Mouse (Mus musculus) liver, adult 2 months (tissue): ENCODE results near the gene Pla2g4d. TPM values are rescaled to one million over a fixed set of nuclear protein-coding genes. Genes with fewer than 3 reads are reported as not detected.

Experiments used
- DNase-seq: peaks from one replicate; pipeline ENCODE4 v3.0.0-alpha.2; 2011; ENCODE audit warnings: low read depth, low spot score; ENCODE audit errors: extremely low read depth
- H3K27ac ChIP-seq: fragments of 200-500 bp; replicated peaks from 2 replicates; pipeline ENCODE4 v1.5.1; 2012; ENCODE audit warnings: low read depth, mild to moderate bottlenecking, control low read depth, inconsistent platforms, low read length; ENCODE audit not compliant: insufficient read depth
- H3K27me3 ChIP-seq: fragments of 200-500 bp; 2 replicates; pipeline ENCODE4 v1.6.1; 2012; ENCODE audit warnings: mild to moderate bottlenecking, moderate library complexity, low read length, inconsistent platforms; ENCODE audit not compliant: control insufficient read depth, insufficient read depth
- H3K36me3 ChIP-seq: fragments of 200-500 bp; 2 replicates; pipeline ENCODE4 v1.6.1; 2012; ENCODE audit warnings: low read length, inconsistent platforms; ENCODE audit not compliant: control insufficient read depth, insufficient read depth
- H3K4me1 ChIP-seq: fragments of 200-500 bp; 2 replicates; pipeline ENCODE4 v1.6.1; 2011; ENCODE audit warnings: low read length; ENCODE audit not compliant: control insufficient read depth, insufficient read depth
- H3K4me3 ChIP-seq: fragments of 200-500 bp; 2 replicates; pipeline ENCODE4 v1.5.1; 2011; ENCODE audit warnings: low read depth, mild to moderate bottlenecking, control low read depth, low read length, moderate library complexity; ENCODE audit not compliant: insufficient read depth
- H3K79me2 ChIP-seq: fragments of 200-500 bp; 2 replicates; pipeline ENCODE4 v1.6.1; 2012; ENCODE audit warnings: inconsistent platforms, mild to moderate bottlenecking, low read length, moderate library complexity; ENCODE audit not compliant: control insufficient read depth, insufficient read depth
- H3K9ac ChIP-seq: fragments of 200-500 bp; 2 replicates; pipeline ENCODE4 v1.6.1; 2012; ENCODE audit warnings: low read depth, mild to moderate bottlenecking, control low read depth, inconsistent platforms, low read length
- CTCF ChIP-seq: fragments of 200-500 bp; IDR thresholded peaks from 2 replicates; pipeline ENCODE4 v1.5.1; 2011; ENCODE audit warnings: low read depth, low read length, control low read depth
- POLR2A ChIP-seq: fragments of 200-500 bp; IDR thresholded peaks from 2 replicates; pipeline ENCODE4 v1.6.1; 2011; ENCODE audit warnings: low read length, control low read depth; ENCODE audit not compliant: insufficient read depth; ENCODE audit errors: extremely low read depth
- WGBS: fragments of 180-500 bp; shearing (Covaris S2); methylation state at CpG from one replicate; pipeline ENCODE4 v1.1.7; 2018; 5-methylcytosine and 5-hydroxymethylcytosine counted together
- polyA plus RNA-seq: library from polyadenylated mRNA; depleted of rRNA; stranded (reverse); fragments of >200 nt; gene quantifications from 2 replicates; pipeline ENCODE4 v1.2.3, GENCODE M21; 2012
- total RNA-seq: library from RNA; depleted of rRNA; stranded (reverse); fragments of >200 nt; gene quantifications from 2 replicates; pipeline ENCODE4 v1.2.3, GENCODE M21; 2014

Gene Pla2g4d
- total and polyA plus RNA-seq, 2 experiments, result not detected

GRCm38 (mm10) chr2:120312276-120312825 lies 23.4 kb upstream of the Pla2g4d start:
- Histone ChIP-seq H3K9ac (no peak overlapping the region), H3K27me3 (no peaks in the 10 kb centered on the region), H3K4me3 (no peak overlapping the region), H3K36me3 (peaks cover 8% of the 10 kb centered on the region; the same call in 1 of the 2 replicates), H3K27ac (no peak overlapping the region), H3K79me2 (no peaks in the 10 kb centered on the region), H3K4me1 (no peaks in the 10 kb centered on the region)
- peak; percentile 81 for DNase-seq
- 43% methylated on average over 7 of the region's 7 CpGs for whole genome bisulfite sequencing
- TF ChIP-seq CTCF, result no peak
- TF ChIP-seq POLR2A, result no peak

DNA sequence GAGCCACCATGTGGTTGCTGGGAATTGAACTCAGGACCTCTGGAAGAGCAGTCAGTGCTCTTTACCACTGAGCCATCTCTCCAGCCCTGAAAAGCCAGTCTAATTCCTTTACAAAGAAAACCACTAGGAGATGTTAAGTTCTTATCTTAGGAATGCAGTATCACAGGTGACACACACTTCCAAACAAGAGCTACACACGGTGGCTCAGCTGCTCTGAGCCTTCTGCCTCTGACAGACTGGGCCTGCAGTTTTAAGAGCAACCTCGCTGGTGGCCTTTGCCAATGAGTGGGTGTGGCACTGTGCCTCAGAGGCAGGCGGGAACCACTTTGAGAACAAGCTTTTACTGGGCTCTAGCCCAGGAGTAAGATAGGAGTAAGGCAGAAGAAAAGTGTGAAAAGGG lies 15.1 kb upstream of the Pla2g4d start:
- H3K4me1 ChIP-seq, result no peaks in the 10 kb centered on the region
- no peak overlapping the region for H3K27ac ChIP-seq
- no peak for TF ChIP-seq CTCF
- no peak overlapping the region for H3K4me3 ChIP-seq
- H3K27me3 ChIP-seq, result no peaks in the 10 kb centered on the region
- H3K36me3 ChIP-seq, result no peaks in the 10 kb centered on the region
- 29% methylated on average over 3 of the region's 3 CpGs for WGBS
- no peaks in the 10 kb centered on the region for H3K79me2 ChIP-seq
- no peak overlapping the region for H3K9ac ChIP-seq
- no peak for DNase-seq

GRCm38 (mm10) chr2:120301076-120301475 lies 12.1 kb upstream of the Pla2g4d start:
- no peaks in the 10 kb centered on the region for H3K27me3 ChIP-seq
- no peaks in the 10 kb centered on the region for H3K4me1 ChIP-seq
- WGBS, result 93% methylated on average over 6 of the region's 6 CpGs
- no peak for TF ChIP-seq POLR2A
- no peak for TF ChIP-seq CTCF
- H3K36me3 ChIP-seq, result no peaks in the 10 kb centered on the region
- no peaks in the 10 kb centered on the region for H3K79me2 ChIP-seq
- DNase-seq, result no peak
- H3K4me3 ChIP-seq, result no peak overlapping the region
- no peak overlapping the region for H3K9ac ChIP-seq
- H3K27ac ChIP-seq, result no peak overlapping the region

DNA sequence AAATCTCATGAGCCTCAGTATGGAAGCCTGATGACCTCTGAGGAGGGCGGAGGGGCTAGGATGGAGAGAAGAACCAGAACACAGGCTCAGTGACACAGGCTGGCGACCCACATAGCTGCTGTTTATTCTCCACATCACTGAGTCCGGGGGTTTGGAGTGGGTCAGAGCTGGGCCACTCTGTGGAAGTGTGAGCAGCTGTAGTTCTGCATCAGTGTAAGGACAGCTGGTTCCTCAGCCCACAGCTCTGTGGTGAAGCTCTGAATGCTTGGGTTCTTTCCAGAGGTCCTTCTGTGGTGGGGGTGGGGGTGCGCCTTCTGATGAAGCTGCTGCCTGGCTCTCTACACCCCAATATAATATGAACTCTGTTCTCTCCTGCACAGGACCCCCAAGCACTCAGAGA lies 10.9 kb upstream of the Pla2g4d start:
- Histone ChIP-seq H3K4me1 (no peaks in the 10 kb centered on the region), H3K27ac (no peak overlapping the region), H3K36me3 (no peaks in the 10 kb centered on the region), H3K4me3 (no peak overlapping the region), H3K27me3 (no peaks in the 10 kb centered on the region), H3K79me2 (no peaks in the 10 kb centered on the region), H3K9ac (no peak overlapping the region)
- TF ChIP-seq CTCF (no peak), POLR2A (no peak)
- DNase-seq, result no peak
- 90% methylated on average over 4 of the region's 4 CpGs for WGBS

DNA sequence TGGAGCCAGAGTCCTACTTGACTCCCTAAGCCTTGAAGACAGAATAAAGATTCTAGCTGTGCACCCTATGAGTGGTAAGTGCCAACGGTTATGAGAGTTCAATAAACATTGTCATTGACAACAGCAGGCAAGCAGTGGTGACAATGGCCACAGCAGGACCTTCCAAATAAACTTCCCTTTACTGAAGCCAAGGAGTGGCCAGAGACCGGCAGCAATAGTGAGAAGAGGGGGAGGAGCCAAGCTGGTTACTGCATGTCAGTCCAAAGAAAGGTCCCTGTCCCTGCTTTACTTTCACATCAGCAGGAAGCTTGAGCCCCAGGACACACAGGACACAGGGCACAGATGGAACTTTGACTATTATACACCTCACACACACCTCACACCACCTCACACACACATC lies 7.2 kb upstream of the Pla2g4d start:
- no peak for TF ChIP-seq CTCF
- TF ChIP-seq POLR2A, result no peak
- H3K27ac ChIP-seq, result no peak overlapping the region
- no peak overlapping the region for H3K4me3 ChIP-seq
- H3K27me3 ChIP-seq, result no peaks in the 10 kb centered on the region
- DNase-seq, result peak; percentile 27
- no peak overlapping the region for H3K9ac ChIP-seq
- H3K36me3 ChIP-seq, result no peaks in the 10 kb centered on the region
- no peaks in the 10 kb centered on the region for H3K4me1 ChIP-seq
- WGBS, result 11% methylated on average over 2 of the region's 2 CpGs
- H3K79me2 ChIP-seq, result no peaks in the 10 kb centered on the region

DNA sequence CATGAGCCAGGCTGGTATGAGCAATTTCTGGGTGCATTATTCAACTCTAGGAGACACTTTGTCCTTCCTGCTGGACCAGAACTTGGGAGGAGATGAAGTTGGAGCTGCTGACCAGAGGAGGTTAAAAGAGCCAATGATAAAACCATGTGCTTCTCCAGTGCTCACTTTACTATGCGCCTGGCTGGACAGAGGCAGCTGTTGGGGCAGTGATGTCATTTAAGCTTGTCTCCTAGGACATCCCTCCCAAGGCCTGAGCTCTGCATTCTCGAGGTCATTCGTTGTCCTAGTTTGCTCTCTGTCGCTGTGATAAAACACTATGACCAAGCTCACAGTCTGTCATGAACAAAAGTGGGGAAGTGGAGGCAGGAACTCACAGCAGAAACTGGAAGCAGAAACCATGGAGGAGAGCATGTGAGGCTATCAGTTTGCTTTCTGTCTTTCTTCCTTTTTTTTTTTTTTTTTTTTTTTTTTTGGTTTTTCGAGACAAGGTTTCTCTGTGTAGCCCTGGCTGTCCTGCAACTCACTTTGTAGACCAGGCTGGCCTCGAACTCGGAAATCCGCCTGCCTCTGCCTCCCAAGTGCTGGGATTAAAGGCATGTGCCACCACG lies 2.6 kb upstream of the Pla2g4d start:
- Histone ChIP-seq H3K79me2 (no peaks in the 10 kb centered on the region), H3K27me3 (no peaks in the 10 kb centered on the region), H3K9ac (no peak overlapping the region), H3K36me3 (no peaks in the 10 kb centered on the region), H3K4me3 (no peak overlapping the region), H3K27ac (no peak overlapping the region), H3K4me1 (no peaks in the 10 kb centered on the region)
- WGBS, result 78% methylated on average over 8 of the region's 9 CpGs
- DNase-seq, result peak; percentile 39
- TF ChIP-seq POLR2A (no peak), CTCF (no peak)
